Mouse (Mus musculus): ENCODE measurements at regions not wholly inside any gene's neighbourhood (a gene's known extent, or its start where the extent isn't known, plus 50 kb on each side); places are given as distances from the start of the nearest gene placed in this dataset.
"Not testable (repeated sequence)": the region's sequence is repeated elsewhere in the genome, so short reads cannot be mapped to it uniquely, and the experiment has no call there.

- DNase-seq (ENCODE audit: low read depth), result peak; percentile 45
Observed at GRCm38 (mm10) chr1:194435060-194435459, 183.0 kb upstream of the Plxna2 start.

GRCm38 (mm10) chr1:194428586-194428985 lies 189.4 kb upstream of the Plxna2 start:
- no peak for TF ChIP-seq POLR2A (IDR thresholded peaks at IDR 0.05; ENCODE audit: borderline replicate concordance, extremely low read depth, insufficient read depth, insufficient read length, poor library complexity, severe bottlenecking)
- TF ChIP-seq CTCF (IDR thresholded peaks at IDR 0.05; ENCODE audit: borderline replicate concordance, extremely low read depth, insufficient read depth, insufficient read length), result no peak
- DNase-seq (ENCODE audit: low read depth), result no peak

More at GRCm38 (mm10) chr1:194435060-194435459, 183.0 kb upstream of the Plxna2 start:
- TF ChIP-seq POLR2A (IDR thresholded peaks at IDR 0.05; ENCODE audit: borderline replicate concordance, extremely low read depth, insufficient read depth, insufficient read length, poor library complexity, severe bottlenecking), result no peak
- TF ChIP-seq CTCF (IDR thresholded peaks at IDR 0.05; ENCODE audit: borderline replicate concordance, extremely low read depth, insufficient read depth, insufficient read length), result no peak

DNA sequence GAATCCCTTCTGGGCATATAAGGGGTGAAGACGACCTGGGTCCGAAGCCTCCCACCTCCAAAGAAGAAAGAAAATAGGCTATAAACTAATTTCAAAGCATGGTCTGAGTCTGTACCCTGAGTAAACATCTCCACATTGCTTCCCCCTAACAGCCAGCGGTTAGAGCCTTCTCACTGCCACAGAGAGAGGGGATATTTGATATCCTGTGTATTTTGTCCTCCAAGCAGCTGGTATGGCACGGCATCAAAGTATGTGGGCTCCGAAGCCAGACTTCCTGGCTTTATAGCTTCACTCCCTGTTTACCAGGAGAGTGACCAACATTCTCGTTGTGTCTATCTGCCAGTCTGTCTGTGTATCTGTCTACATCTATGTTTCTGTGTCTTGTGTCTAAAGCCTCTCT lies 191.7 kb upstream of the Plxna2 start:
- TF ChIP-seq POLR2A (IDR thresholded peaks at IDR 0.05; ENCODE audit: borderline replicate concordance, extremely low read depth, insufficient read depth, insufficient read length, poor library complexity, severe bottlenecking) (no peak), CTCF (IDR thresholded peaks at IDR 0.05; ENCODE audit: borderline replicate concordance, extremely low read depth, insufficient read depth, insufficient read length) (no peak)
- DNase-seq (ENCODE audit: low read depth), result no peak

GRCm38 (mm10) chr1:194424201-194424600 lies 193.8 kb upstream of the Plxna2 start:
- DNase-seq (ENCODE audit: low read depth), result no peak
- TF ChIP-seq CTCF (IDR thresholded peaks at IDR 0.05; ENCODE audit: borderline replicate concordance, extremely low read depth, insufficient read depth, insufficient read length), result no peak
- no peak for TF ChIP-seq POLR2A (IDR thresholded peaks at IDR 0.05; ENCODE audit: borderline replicate concordance, extremely low read depth, insufficient read depth, insufficient read length, poor library complexity, severe bottlenecking)

- TF ChIP-seq CTCF (IDR thresholded peaks at IDR 0.05; ENCODE audit: borderline replicate concordance, extremely low read depth, insufficient read depth, insufficient read length), result no peak
- peak; percentile 19 for DNase-seq (ENCODE audit: low read depth)
Observed at GRCm38 (mm10) chr1:194412193-194412592, 205.8 kb upstream of the Plxna2 start.

GRCm38 (mm10) chr1:194411788-194412187 lies 206.2 kb upstream of the Plxna2 start:
- no peak for DNase-seq (ENCODE audit: low read depth)
- TF ChIP-seq POLR2A (IDR thresholded peaks at IDR 0.05; ENCODE audit: borderline replicate concordance, extremely low read depth, insufficient read depth, insufficient read length, poor library complexity, severe bottlenecking) (no peak), CTCF (IDR thresholded peaks at IDR 0.05; ENCODE audit: borderline replicate concordance, extremely low read depth, insufficient read depth, insufficient read length) (no peak)

DNA sequence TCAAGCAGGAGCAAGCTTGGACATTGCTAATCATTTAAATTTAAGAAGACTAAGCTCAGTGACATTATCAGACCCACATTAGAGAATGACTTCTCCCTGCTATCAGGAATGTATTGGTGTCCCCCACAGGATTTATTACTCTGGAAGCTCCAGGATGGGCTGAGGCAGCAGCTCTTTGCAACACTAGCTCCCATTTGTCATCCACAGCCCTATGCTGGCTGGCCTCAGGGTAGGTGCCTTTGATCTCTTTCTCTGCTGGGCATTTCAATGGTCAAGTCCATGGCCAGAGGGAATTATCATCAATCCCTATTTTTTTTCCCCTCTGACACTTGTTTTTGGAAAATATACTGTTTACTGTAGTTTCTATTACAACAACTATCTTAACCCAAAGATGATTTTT lies 218.7 kb upstream of the Plxna2 start:
- TF ChIP-seq POLR2A (IDR thresholded peaks at IDR 0.05; ENCODE audit: borderline replicate concordance, extremely low read depth, insufficient read depth, insufficient read length, poor library complexity, severe bottlenecking) (no peak), CTCF (IDR thresholded peaks at IDR 0.05; ENCODE audit: borderline replicate concordance, extremely low read depth, insufficient read depth, insufficient read length) (no peak)

GRCm38 (mm10) chr1:194396754-194397460 lies 221.1 kb upstream of the Plxna2 start:
- DNase-seq (ENCODE audit: low read depth), result no peak
- TF ChIP-seq CTCF (IDR thresholded peaks at IDR 0.05; ENCODE audit: borderline replicate concordance, extremely low read depth, insufficient read depth, insufficient read length) (no peak), POLR2A (IDR thresholded peaks at IDR 0.05; ENCODE audit: borderline replicate concordance, extremely low read depth, insufficient read depth, insufficient read length, poor library complexity, severe bottlenecking) (no peak)

More for the DNA sequence above, 218.7 kb upstream of the Plxna2 start:
- no peak for DNase-seq (ENCODE audit: low read depth)

GRCm38 (mm10) chr1:194393720-194394119 lies 224.3 kb upstream of the Plxna2 start:
- peak; percentile 22 for DNase-seq (ENCODE audit: low read depth)
- TF ChIP-seq CTCF (IDR thresholded peaks at IDR 0.05; ENCODE audit: borderline replicate concordance, extremely low read depth, insufficient read depth, insufficient read length) (no peak), POLR2A (IDR thresholded peaks at IDR 0.05; ENCODE audit: borderline replicate concordance, extremely low read depth, insufficient read depth, insufficient read length, poor library complexity, severe bottlenecking) (no peak)

DNA sequence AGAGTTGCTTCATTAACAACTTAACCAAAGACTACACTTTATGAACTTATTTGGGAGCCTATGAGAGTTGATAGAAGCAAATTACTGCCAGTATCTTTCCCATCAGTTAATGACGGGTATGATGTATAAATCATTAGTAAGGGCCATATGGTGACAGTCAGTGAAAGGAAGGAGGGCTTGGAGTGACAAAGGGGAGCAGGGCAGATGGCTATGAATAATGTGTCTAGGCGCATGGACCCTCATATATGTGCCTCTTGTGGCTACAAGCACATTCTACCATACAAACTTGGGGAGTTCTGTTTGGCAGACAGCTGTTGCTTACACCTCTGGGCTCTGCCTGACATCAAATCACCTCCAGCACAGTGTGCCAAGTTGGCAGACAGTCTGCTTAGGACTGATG lies 227.8 kb upstream of the Plxna2 start:
- no peak for TF ChIP-seq POLR2A (IDR thresholded peaks at IDR 0.05; ENCODE audit: borderline replicate concordance, extremely low read depth, insufficient read depth, insufficient read length, poor library complexity, severe bottlenecking)
- TF ChIP-seq CTCF (IDR thresholded peaks at IDR 0.05; ENCODE audit: borderline replicate concordance, extremely low read depth, insufficient read depth, insufficient read length), result no peak
- DNase-seq (ENCODE audit: low read depth), result peak; percentile 80

DNA sequence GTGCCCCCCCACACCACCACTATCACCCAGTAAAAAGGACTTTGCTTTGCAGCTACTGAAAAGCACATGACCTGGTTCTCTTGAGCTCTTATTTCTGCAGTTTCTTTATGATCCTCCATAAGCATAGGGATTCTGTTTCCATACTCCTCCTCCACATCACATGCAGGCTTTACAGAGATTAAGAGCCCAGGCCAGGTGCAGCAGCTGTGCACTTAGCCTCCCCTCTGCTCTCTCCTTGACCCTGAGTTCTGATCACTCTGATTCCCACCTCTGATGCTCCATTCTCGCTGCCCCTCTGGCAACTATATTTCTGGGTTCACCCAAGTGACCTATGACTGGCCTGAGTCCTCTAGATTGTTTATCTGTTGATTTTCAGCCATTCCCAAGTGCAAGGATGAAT lies 239.9 kb upstream of the Plxna2 start:
- no peak for DNase-seq (ENCODE audit: low read depth)
- TF ChIP-seq CTCF (IDR thresholded peaks at IDR 0.05; ENCODE audit: borderline replicate concordance, extremely low read depth, insufficient read depth, insufficient read length) (no peak), POLR2A (IDR thresholded peaks at IDR 0.05; ENCODE audit: borderline replicate concordance, extremely low read depth, insufficient read depth, insufficient read length, poor library complexity, severe bottlenecking) (no peak)

- not testable (repeated sequence) for DNase-seq (ENCODE audit: low read depth)
Observed at GRCm38 (mm10) chr1:194373511-194373910, 244.5 kb upstream of the Plxna2 start.
